Mouse (Mus musculus): ENCODE results near the gene Pla2g4e.
A peak's percentile ranks its signal among the peaks of the same experiment; 100 is the strongest.

Gene Pla2g4e

DNA sequence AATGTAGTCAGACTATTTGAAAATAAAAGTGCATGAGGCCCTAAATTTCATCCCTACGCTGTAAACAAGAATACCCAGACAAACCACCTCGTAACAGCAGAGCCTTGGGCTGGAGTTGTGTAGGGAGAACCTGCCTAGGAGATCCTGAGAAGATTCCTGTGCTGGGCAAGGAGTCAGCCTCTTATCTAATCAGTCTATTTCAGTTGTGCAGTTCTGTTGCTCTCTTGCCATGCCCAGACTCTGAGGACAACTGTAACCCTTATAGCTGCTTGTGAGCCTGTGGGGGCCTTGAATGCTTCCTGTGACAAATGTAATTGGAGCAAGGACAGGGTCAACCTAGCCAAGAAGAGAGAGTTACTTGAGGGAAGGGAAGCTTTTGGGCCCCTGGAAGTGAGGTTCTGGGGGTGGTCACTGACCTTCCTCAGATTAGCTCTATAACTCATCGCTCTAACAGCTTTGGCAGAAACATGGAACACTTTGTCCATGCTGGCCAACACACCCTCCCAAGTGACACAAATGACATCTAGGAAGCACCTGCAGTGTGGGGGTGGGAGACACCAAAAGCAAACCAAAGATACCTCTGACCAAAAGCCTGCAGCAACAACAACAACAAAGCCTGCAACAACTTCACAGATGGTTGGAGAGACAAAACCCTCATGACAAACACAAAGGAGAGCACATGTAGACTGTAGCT is 9.0 kb downstream of the Pla2g4e start:
- no peak for DNase-seq (ENCODE audit: low spot score)

DNA sequence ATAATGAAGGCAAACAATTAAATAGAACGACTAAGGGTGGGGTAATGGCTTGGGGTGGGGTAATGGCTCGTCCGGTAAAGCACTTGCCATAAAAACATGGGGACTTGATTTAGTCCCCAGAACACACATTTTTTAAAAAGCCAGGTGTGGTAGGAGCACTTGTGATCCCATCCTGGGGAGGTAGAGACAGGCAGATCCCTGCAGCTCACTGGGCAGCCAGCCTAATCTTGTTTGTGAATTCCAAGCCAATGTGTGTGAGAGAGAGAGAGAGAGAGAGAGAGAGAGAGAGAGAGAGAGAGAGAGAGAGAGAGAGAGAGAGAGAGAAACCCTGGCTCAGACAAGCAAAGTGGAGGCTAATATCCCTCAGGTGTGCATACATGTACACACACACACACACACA is 9.8 kb downstream of the Pla2g4e start:
- DNase-seq (ENCODE audit: low spot score): no peak

DNA sequence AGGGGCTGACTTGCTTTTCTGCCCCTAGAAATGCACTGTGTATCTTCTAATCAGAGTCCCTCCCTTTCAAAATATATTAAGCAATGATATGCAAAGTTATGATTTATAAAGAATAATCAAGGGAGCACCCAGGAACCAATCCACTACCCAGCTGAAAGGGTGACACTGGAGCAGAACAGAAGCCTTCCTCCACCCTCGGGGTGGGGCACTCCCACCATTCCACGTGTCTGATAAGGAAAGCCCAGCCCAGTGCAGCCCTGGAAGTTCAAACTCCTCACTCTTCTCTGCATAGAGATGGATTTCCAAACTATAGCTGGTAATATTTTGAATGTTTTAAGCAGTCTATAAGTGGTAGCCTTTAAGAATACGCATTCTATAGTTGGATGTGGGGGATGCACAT is 13.5 kb downstream of the Pla2g4e start:
- no peak for DNase-seq (ENCODE audit: low spot score)

DNA sequence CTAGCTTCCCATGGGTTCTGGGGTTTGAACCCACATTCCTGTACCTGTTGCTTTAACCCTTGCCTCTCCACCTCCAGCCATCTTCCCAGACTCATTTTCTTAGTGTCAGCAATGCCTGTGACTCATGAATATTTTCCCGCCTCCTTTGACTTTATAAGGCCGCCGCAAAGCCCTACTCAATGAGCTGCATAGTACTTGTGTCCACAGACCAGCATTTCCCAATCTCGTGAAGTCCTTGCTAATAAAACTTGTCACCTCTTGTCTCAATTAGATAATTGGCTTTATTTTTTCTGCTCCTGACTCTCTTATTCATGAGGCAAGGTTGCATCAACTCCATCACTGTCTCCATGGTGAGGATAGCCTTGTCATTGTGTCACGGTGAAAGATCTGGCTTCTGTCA is 30.5 kb downstream of the Pla2g4e start:
- no peak for DNase-seq (ENCODE audit: low spot score)

DNA sequence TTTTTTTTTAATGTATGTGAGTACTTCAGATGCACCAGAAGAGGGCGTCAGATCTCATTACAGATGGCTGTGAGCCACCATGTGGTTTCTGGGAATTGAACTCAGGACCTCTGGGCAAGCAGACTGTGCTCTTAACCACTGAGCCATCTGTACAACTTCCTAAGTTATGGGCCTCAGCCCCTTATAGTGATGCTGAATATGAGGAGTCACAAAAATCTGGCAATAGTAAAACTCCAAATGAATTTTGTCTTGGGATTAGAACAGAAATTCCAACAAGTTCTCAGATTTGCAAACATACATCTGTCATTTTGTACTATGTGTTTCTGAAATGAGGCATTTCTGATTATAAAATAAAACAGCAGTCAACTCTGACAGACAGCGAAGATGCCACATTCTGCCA is 33.7 kb downstream of the Pla2g4e start:
- DNase-seq (ENCODE audit: low spot score): no peak

DNA sequence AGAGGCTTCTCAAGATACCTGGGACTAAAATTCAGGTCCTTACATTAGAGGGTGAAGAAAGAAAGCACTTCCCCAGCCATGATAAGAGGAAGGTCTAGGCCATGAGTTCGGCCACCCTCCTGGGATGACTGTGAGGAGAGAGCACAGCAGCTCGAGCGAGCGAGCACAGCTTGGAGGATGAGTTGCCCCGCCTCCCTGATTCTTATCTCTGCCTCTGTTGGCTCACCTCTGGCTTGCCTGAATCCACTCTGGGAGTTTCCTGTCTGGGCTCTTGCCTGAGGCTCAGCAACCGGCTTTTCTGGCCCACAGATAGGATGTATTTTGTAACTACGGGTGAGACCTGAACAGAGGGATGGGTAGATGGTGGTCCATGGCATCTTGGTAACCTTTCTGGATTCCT is 37.2 kb downstream of the Pla2g4e start:
- DNase-seq (ENCODE audit: low spot score): no peak

DNA sequence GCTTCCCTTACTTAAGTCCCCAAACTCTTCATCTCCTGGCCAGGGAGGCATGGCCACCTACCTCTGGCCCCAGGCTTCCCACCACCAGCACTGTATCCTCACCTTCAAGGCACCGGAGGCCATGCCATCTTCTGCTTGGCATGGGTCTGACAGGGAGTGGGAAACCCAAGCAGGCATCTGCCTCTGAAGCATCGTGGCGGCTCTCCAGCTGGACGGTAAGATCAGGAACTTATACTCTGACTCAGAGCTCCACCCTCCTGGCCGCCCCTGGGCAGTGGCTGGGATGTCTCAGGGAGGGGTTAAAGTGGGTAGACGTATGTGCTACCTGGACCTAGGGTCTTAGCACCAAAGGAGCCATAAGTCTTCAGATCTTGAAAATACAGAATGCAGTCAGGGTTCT is 38.1 kb downstream of the Pla2g4e start:
- no peak for DNase-seq (ENCODE audit: low spot score)

DNA sequence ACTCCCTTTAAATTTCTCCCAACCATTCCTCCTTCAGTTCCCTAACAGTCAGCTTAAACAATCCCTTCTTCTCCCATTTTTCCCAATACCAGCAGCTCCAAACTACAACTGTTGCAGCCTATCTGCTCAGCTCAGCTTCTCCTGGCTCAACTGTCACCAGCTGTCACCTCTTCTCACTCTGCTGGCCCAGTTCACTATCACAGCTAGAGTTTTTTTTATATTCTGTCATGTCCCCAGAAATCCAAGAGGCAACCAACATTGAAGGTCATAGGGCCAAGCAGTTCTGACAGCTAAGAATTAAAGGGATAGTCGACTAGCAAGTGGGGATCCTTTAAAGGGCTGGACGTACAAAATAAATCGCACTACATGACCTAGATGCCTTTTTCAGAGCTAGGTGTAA is 41.4 kb downstream of the Pla2g4e start:
- no peak for DNase-seq (ENCODE audit: low spot score)

DNA sequence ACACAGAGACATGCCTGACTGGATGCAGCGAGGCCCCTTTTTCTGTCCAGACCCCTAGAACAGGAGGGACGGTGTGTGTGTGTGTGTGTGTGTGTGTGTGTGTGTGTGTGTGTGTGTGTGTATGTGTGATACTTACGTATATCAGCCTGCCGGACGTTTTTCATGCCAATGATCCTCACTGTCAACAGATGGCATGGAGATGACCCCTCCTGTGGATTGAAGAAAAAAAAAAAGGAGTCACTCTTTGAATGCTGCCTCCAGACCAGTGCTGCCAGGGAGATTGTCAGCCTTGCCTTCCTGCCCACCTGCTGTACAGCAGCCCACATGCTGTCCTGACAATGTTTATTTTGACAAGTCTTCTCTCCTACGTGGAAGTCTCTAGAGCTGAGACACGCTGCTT is 45.1 kb downstream of the Pla2g4e start:
- DNase-seq (ENCODE audit: low spot score): no peak

DNA sequence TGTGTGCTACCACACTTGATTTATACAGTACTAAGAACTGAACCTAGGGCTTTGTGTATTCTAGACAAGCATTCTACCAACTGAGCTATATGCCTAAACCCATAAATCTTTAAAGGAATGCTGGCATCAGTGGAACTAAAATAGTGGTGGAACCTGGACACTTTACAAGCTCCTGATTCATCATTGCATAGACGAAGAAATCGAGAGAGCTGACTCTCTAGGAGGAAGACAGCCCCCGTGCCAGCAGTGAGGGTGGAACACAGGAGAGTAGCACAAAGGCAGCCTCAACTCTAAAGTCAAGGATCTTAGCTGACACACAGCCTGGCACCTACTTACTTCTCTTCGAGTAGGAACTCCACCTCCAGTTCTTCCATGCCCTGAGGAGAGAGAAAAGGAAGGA is 57.0 kb downstream of the Pla2g4e start:
- no peak for DNase-seq (ENCODE audit: low spot score)

DNA sequence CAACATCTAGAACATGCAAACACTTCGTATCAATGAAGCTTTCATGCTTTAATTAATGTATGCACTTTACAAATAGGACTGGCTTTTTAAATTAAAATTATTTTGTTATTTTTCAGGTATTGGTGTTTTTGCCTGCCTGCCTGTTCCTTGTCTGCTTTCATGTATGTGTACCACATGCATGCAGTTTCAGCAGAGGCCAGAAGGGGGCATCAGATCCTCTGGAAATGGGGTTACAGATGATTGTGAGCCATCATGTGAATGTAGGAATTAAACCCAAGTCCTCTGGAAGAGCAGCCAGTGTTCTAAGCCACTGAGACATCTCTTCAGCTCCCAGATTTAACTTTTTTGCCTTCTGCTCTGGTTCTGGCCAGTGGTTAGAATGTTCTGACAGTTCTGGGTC is 57.6 kb downstream of the Pla2g4e start:
- DNase-seq (ENCODE audit: low spot score): no peak

DNA sequence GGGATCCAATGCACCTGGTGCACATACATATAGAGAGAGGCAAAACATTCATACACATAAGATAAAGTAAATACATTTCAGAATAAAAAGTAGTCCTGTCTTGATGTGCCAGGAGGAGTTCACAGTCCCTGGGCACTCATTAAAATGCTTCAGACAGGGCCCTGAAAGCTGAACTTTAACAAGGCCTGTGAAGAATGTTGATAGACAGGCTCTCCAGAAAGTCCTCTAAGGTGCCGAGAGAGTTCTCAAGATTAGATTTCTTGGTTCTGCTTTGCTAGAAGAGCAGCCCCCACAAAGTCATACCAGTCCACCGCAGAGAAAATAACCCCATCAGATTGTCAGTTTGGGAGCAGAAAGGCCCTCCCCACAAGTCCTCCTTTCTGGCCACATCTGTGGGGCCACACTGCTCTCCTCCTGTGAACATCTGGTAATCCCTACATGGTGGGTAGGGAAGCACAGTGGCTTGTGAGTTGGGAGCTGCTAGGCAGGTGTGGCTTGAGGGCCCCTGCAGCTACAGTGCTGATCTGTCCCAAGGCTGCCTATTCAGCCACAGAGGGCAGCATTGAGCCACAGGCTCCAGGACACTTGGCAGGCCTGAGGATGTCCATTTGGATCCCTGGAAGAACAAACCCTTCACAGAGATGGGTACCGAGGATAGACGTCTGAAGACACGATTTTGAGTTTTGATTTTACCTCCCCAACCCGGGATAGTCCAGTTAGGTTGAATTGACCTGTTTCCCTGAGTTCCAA is 59.4 kb downstream of the Pla2g4e start:
- DNase-seq (ENCODE audit: low spot score): no peak

DNA sequence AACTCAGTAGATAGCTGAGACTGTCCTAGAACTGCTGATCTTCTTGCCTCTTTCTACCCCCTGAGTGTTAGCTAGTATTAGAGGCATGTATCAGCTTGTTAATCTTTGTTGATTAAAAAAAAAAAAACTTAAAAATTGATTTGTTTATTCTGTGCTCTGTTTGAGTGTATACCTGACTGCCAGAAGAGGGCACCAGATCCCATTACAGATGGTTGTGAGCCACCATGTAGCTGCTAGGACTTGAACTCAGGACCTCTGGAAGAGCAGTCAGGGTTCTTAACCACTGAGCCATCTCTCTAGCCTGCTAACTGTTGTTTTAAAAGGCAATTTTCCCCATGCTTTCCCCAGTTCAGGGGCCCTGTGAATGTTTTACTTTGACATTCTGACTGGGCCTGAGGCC is 66.2 kb downstream of the Pla2g4e start:
- DNase-seq (ENCODE audit: low spot score): no peak

DNA sequence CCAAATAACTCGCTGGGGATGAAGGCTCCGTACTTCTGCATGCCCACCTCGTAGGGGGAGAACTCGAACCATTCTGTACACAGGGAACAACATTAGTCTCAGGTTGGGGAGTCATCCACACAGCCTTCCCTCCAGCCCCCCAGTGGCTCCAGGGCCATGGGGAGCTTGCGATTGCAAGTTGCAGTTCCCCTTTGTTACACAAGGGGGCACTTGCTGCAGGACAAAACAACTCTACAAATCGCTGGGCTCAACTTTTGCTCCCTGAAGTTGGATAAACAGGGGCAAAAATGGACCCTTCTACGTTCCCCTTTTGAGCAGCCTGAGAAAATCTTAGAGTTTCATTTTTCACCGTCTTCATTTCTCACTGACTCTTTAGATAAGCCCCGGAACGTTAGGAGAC is 71.4 kb downstream of the Pla2g4e start:
- DNase-seq (ENCODE audit: low spot score): peak; percentile 22

DNA sequence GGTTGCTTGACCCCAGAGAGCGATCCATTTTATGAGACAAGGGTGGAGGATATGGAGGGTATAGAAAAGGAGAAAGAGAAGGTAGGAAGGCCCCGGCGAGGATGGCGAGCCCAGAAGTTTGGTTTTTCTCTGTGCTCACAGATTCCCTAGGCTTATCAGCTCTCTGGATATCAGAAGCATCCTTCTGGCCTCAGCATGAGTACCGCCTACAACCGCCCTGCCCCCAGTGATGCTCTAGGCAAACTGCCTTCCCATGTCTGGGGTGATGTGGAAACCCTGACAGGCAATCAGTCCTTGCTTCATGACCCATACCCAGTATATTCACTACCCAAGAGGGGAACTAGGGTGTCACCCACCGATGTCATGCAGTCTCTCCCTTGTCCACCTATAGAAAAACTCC is 73.8 kb downstream of the Pla2g4e start:
- DNase-seq (ENCODE audit: low spot score): no peak

DNA sequence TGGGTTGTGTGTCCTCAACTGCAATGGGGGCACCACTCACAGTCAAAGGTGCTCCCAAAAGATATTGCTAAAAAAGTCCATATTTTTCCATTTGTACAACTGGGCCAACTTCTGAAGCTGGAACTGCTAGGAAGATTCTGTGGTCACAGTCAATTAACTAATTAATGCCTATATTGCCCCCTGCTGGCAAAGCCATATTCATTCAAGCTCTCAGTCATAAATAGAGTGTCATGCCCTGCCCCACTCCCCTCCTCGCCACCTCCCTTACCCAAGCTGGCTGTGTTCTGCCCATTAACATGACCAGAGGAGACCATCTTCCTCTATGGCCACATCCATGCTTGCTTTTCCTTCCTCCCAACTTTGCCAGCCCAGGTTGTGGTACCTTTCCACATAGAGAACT is 74.4 kb downstream of the Pla2g4e start:
- no peak for DNase-seq (ENCODE audit: low spot score)

DNA sequence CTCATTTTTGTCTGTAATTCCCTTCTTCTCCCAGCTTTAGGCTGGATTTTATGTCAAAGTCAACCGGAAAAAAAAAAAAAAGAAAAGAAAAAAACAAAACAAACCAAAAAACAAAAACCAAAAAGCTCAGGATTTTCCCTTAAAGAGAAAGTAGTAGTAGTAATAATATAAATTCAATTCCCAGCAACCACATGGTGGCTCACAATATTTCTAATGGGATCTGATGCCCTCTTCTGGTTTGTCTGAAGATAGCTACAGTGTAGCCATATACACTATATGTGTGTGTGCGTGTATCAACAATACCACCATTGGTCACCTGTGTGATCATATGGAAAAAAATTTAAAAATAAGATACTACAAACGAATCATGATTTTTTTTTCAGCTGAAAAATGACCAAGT is 75.8 kb downstream of the Pla2g4e start:
- no peak for DNase-seq (ENCODE audit: low spot score)

DNA sequence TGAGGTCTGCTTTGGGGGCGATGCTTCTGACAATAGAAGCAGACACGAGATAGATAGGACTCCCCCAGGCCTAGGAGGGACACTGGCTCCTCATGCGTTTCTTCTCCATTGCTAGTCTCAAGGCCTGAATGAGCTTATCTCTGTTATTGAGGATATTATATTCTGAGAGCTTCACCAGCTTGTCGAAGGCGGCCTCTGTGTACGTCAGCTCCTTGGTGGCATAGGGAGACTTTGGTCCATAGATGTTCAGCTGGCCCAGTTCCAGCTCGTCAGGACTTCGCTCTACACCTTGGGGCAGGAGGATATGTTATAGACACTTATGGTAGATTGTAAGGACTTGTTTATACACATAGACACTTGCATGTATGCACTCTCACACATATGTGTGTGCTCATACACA is 77.4 kb downstream of the Pla2g4e start:
- no peak for DNase-seq (ENCODE audit: low spot score)

DNA sequence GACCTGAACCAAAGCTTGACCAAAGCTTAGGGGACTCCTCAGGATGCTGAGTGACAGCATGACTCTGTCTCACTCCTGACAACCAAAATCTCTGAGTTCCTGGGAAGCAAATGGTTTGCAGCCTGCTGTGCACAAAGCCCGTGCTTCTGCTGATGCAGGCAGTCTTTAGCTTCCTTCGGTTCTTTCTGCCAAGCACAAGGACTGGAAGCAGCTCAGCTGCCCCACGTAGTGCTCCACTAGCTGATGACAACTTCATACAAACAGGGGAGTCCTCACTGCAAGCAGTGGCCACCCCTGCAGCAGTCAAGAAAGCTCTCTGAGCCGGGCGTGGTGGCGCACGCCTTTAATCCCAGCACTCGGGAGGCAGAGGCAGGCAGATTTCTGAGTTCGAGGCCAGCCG is 79.7 kb downstream of the Pla2g4e start:
- no peak for DNase-seq (ENCODE audit: low spot score)

DNA sequence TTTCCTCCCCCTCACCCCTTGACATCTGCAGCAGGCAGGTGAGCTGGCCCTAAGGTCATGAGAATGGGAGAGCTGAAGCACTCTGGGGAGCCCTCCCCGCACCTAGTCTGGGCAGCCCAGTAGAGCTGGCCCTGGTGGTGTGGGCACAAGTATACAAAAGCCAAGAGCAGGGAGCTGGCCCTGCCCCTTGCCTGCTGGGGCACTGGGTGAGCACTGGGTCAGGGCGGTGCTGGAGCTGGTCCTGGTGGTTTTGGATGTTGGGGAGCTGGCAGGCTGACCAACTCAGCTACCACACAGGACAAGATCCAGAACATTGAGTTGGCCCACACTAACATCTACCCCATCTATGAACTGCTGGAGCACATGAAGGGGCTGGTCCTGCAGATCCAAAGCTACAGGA is 85.7 kb downstream of the Pla2g4e start:
- no peak for DNase-seq (ENCODE audit: low spot score)

DNA sequence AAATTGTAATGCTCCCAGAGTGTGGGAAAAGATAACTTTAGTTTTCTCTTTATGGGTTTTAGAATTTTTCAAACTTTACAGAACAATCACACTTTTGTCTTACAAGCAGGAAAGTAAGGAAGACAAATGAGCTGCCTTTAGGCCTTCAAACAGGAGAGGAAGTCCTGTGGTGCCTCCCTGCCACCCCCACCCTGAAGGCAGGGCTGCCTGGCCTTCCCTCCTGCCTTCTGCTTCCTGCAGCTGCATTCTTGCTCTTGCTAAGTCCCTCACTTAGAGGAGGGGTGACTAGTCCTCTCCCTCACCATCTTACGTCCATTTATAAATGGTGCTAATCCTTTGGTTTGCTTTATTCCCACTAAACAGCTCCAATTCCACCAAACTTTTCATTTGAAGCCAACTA is 86.3 kb downstream of the Pla2g4e start:
- DNase-seq (ENCODE audit: low spot score): no peak

DNA sequence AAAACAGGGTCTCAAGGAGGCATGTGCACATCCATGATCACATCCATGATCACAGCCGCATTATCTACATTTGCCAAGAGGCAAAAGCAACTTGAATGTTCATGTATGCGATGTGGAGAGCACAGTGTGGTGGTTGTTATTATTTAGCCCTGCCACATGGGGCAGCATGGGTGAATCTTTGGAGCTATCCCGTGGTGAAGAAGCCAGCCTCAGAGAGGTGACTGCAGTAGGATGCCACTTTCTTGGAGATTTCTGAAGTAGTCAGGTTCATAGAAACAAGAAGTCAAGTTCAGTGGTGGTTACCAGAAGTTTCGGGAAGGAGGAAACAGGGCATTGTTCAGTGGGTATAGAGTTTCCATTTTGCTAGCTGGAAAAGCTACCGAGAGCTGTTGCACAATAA is 87.1 kb downstream of the Pla2g4e start:
- no peak for DNase-seq (ENCODE audit: low spot score)

DNA sequence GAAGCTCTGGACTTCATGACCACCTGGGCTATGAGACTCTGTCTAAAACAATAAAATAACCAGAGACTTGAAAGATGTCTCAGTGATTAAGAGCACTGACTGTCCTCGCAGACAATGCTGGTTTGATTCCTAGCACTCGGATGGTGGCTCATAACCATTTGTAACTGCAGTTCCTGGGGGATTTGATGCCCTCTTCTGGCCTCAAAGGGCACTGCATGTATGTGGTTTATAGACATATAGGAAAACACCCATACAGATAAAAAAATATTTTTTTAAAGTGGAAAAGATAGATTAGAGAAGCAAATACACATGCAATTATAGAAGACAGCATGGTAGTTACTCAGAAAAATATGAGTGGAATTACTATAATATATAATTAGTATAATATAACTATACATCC is 87.5 kb downstream of the Pla2g4e start:
- DNase-seq (ENCODE audit: low spot score): no peak

DNA sequence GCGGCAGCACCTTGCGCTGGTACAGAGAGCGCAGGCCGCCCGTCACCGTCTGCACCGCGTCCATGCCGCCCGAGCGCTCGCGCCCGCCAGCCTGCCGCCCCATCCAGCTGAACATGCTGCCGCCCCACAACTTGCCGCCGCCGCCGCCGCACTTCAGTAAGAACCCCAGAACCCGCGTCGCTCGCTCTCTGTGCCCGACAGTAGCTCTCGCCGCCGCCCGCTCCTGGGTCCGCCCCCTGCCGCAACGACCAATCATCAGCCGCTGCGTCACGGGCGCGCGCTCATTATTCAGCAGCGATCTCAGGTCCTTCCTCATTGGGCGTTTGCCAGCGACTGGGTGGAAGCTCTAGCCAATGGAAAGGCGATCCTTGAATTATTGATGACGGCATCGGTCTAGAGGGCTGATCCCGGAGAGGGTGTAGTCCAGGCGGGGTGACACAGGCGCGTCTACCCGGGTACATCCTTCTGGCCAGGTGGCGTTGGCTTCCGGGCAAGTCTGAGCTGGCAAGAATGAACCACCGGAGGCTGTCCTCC is 90.7 kb downstream of the Pla2g4e start, which contains the start of gene Ehd4:
Gene Ehd4 (minus strand): TSS at position 246 of the 534 bp plus-strand sequence.
- peak; percentile 96 for DNase-seq (ENCODE audit: low spot score)

All from yolk sac, embryonic 10.5 days (tissue).